Mouse (Mus musculus) mouse trophoblast stem cell (cell line): Measurements from ENCODE around the gene Plekhj1.

Experiments
- in situ Hi-C, 2 experiments: fragments of 300-500 bp; cut with MseI, MboI; formaldehyde crosslinking; loops; 2 replicates in 1 of 2; 3 replicates in 1 of 2; pipeline ENCODE4 v1.15.1; 2025

The Plekhj1 gene

DNA sequence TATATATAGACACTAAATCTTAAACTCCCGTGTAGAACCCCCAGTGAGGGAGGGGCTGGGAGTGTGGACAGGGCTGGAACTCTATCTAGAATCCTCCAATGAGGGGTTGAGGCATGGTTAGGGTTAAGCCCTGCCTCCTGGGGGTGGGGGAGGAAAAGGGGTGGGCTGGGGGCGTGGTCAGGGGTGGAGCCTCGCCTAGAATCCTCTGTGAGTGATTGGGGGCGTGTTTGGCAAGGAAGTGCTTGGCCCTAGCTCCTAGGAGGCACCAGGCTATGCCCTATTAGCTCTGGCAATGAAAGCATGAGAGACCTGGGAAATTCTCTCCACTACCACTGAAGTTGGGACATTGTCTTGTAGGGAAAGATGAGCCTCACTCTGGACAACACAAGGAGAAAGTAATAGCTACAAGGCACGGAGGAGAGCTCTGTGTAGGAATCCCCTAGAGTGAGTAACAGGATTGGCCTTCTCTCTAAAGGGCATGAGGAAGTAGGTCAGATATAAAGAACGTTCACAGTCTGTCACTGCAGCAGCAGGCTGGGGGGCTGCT is 46.3 kb downstream of the Plekhj1 start:
- in situ Hi-C loops = no loop called here

DNA sequence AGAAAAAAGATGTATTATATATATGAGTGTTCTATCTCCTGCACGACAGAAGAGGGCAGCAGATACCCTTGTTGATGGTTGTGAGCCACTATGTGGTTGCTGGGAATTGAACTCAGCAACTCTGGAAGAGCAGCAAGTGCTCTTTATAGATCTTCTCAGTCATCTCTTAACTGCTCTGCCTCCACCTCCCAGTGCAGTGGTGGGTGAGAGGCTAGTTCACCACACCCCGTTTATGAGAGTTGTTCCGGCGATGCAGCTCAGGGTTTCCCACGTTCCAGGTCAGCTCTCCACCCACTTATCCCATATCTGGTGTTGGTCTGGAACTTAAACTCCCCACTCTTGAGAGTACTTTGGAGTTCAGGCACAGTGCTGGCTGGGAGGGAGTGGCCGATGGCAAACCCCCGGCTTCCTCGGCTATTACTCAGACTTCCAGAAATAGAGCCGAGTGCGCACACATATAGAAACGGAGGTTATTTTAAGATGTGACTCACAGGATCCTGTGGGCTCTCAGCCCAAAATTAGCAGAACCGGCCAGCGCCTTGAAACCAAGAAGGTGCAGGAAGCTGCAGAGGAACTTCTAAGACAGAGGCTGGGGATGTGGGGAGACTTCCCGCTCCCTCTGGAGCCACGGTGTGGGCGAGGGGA is 47.1 kb downstream of the Plekhj1 start:
- in situ Hi-C loops = no loop called here

DNA sequence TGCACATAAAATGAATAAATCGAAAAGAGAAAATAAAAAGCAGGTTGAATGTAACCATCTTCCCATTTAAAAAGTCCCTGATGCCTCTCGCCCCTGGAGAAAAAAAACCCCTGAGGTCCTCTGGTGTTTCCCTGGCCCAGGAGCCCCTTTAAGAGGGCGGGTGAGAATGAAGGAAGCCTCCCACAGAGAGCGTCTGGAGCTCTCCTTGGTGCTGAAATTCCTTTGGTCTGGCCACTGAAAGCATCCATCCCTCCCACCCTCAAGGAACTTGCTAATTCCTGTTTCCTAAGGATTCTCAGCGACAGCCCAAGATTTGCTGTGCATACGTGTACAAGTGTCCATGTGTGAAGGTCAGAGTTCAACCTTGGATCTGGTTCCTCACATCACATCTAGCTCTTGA is 49.8 kb downstream of the Plekhj1 start:
- in situ Hi-C loops = loop anchor here in 1 of 2 experiments (10.0 kb wide), 1 partner anchor 126 kb away; the partner anchor contains the start of gene Tmprss9

DNA sequence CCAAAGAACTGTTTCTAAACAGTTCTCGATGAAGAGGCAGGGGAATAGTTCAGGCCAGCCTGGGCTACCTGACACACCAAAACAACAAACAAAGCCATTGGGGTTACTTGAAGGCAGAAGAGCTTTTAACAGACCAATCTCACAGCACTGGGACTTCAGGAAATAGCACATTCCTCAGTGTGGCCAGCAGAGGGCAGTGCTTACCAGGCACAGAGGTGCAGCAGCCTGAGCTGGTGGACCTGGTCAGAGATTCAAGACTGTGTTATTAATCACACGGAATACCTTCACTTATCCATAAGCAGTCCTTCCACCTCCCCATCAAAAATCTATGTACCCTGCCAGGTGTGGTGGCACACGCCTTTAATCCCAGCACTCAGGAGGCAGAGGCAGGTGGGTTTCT is 51.0 kb downstream of the Plekhj1 start:
- in situ Hi-C loops = loop anchor here in 1 of 2 experiments (10.0 kb wide), 1 partner anchor 127 kb away; the partner anchor contains the start of gene Tmprss9
